7 mouse cellular contexts compared by ENCODE assay signal in genomic region chr7:27228281-27228821, GRCm38 (mm10). TPM values are rescaled to one million over a fixed set of nuclear protein-coding genes. Genes with fewer than 3 reads are reported as not detected.
DNase-seq lines count a peak whose midpoint lies in the region; ATAC-seq and TF ChIP-seq lines count a peak whose summit lies in the region.

Gene Itpkc (minus strand): TSS chr7:27228661.

- peaks cover 58% of the 10 kb centered on the region for H3K4me1 ChIP-seq in embryonic facial prominence, embryonic 10.5 days
- 0 out of 2 replicates have a peak, but pooled peaks cover 8% of the 10 kb centered on the region for H3K4me1 ChIP-seq in intestine, postnatal 0 days (replicated peaks; ENCODE audit: control insufficient read depth, insufficient read depth, low read length)
- H3K4me1 ChIP-seq in midbrain, embryonic 12.5 days = peaks cover 54% of the 10 kb centered on the region
- H3K4me1 ChIP-seq in small intestine, adult 2 months (ENCODE audit: control insufficient read depth, insufficient read depth, insufficient read length, low read length) = peaks cover 27% of the 10 kb centered on the region

- ATAC-seq in intestine, postnatal 0 days = peak; percentile 71
- ATAC-seq in midbrain, embryonic 12.5 days (ENCODE audit: low FRiP score, low read depth) = peak; percentile 77

- H3K4me2 ChIP-seq in intestine, postnatal 0 days (replicated peaks; ENCODE audit: low read depth) = peak within 1 kb of the TSS; percentile 82
- peak within 1 kb of the TSS; percentile 91 for H3K4me2 ChIP-seq in midbrain, embryonic 12.5 days (replicated peaks)

- WGBS in embryonic facial prominence, embryonic 10.5 days = under 1% methylated on average over 49 of the region's 49 CpGs
- WGBS in intestine, postnatal 0 days = under 1% methylated on average over 49 of the region's 49 CpGs
- under 1% methylated on average over 47 of the region's 49 CpGs for WGBS in midbrain, embryonic 12.5 days
- WGBS in small intestine, adult 2 months = under 1% methylated on average over 49 of the region's 49 CpGs

- no peaks in the 10 kb centered on the region for H3K27me3 ChIP-seq in embryonic facial prominence, embryonic 10.5 days (replicated peaks; ENCODE audit: low read depth, poor library complexity, severe bottlenecking)
- no peaks in the 10 kb centered on the region for H3K27me3 ChIP-seq in intestine, postnatal 0 days (replicated peaks; ENCODE audit: control insufficient read depth, insufficient read depth, low read length)
- no peaks in the 10 kb centered on the region for H3K27me3 ChIP-seq in midbrain, embryonic 12.5 days
- no peaks in the 10 kb centered on the region for H3K27me3 ChIP-seq in small intestine, adult 2 months (ENCODE audit: control insufficient read depth, insufficient read depth, low read length)

- DNase-seq in adrenal gland, postnatal 10 days = peak; percentile 93
- peak; percentile 97 for DNase-seq in embryonic facial prominence, embryonic 10.5 days (ENCODE audit: low spot score)
- peak; percentile 72 for DNase-seq in gonadal fat pad, adult 2 months (ENCODE audit: low read depth)
- peak; percentile 92 for DNase-seq in left cerebral cortex, postnatal 4 days

- peak within 1 kb of the TSS; percentile 91 for H3K27ac ChIP-seq in embryonic facial prominence, embryonic 10.5 days (replicated peaks)
- peak within 1 kb of the TSS; percentile 94 for H3K27ac ChIP-seq in intestine, postnatal 0 days (ENCODE audit: low read depth, low read length)
- peak within 1 kb of the TSS; percentile 81 for H3K27ac ChIP-seq in midbrain, embryonic 12.5 days (replicated peaks)
- peak within 1 kb of the TSS; percentile 92 for H3K27ac ChIP-seq in small intestine, adult 2 months (ENCODE audit: insufficient read depth, low read depth, low read length)

- H3K4me3 ChIP-seq in embryonic facial prominence, embryonic 10.5 days = peak within 1 kb of the TSS; percentile 69
- H3K4me3 ChIP-seq in intestine, postnatal 0 days (ENCODE audit: low read depth, low read length) = peak within 1 kb of the TSS; percentile 90
- peak within 1 kb of the TSS; percentile 72 for H3K4me3 ChIP-seq in midbrain, embryonic 12.5 days
- H3K4me3 ChIP-seq in small intestine, adult 2 months (ENCODE audit: low read depth, low read length) = peak within 1 kb of the TSS; percentile 79

- peaks cover 10% of the 10 kb centered on the region for H3K36me3 ChIP-seq in embryonic facial prominence, embryonic 10.5 days (replicated peaks)
- no peaks in the 10 kb centered on the region for H3K36me3 ChIP-seq in intestine, postnatal 0 days (ENCODE audit: control insufficient read depth, insufficient read depth)
- no peaks in the 10 kb centered on the region for H3K36me3 ChIP-seq in midbrain, embryonic 12.5 days
- H3K36me3 ChIP-seq in small intestine, adult 2 months (ENCODE audit: control insufficient read depth, insufficient read depth, low read length) = no peaks in the 10 kb centered on the region

- no peaks in the 10 kb centered on the region for H3K9me3 ChIP-seq in embryonic facial prominence, embryonic 10.5 days
- no peaks in the 10 kb centered on the region for H3K9me3 ChIP-seq in intestine, postnatal 0 days (ENCODE audit: control insufficient read depth)
- H3K9me3 ChIP-seq in midbrain, embryonic 12.5 days = no peaks in the 10 kb centered on the region

- peak; percentile 62 for TF ChIP-seq POLR2A in small intestine, adult 2 months (IDR thresholded peaks at IDR 0.05; ENCODE audit: low read depth, low read length)

- peak; percentile 15; the same call in 1 of the 2 replicates for TF ChIP-seq CTCF in intestine, postnatal 0 days (IDR thresholded peaks at IDR 0.05; ENCODE audit: low read depth)
- no peak for TF ChIP-seq CTCF in small intestine, adult 2 months (IDR thresholded peaks at IDR 0.05; ENCODE audit: extremely low read depth, insufficient read length, insufficient replicate concordance, low read depth, low read length)

- intact Hi-C loops in left cerebral cortex, postnatal 4 days (cut with DNase I) = no loop called here

- peak within 1 kb of the TSS; percentile 82 for H3K9ac ChIP-seq in intestine, postnatal 0 days (ENCODE audit: low read depth, low read length)
- peak within 1 kb of the TSS; percentile 85 for H3K9ac ChIP-seq in midbrain, embryonic 12.5 days (replicated peaks)

RNA-seq across cellular contexts. Expression of gene Itpkc, which starts in this region (rescaled TPM):
- 10 to 100 TPM in 1 of 2 experiments, 1 to 10 TPM in 1; 9.6 to 10.5 TPM for total RNA-seq in adrenal gland, postnatal 10 days (2021)
- 5.1 and 5.6 TPM in 2 replicates for polyA plus RNA-seq in embryonic facial prominence, embryonic 10.5 days (2016; fragmentation: Nextera tagmentation; extraction: Ambion mirVana)
- polyA plus RNA-seq in gonadal fat pad, adult 2 months (2012; rRNA removed) = 8.4 and 10.3 TPM in 2 replicates
- 8.6 and 9.0 TPM in 2 replicates for polyA plus RNA-seq in intestine, postnatal 0 days (2015; fragmentation: Nextera tagmentation; extraction: Ambion mirVana)
- total RNA-seq in left cerebral cortex, postnatal 4 days (2021) = 10 to 100 TPM; 14.1 to 14.3 TPM
- 8.7 and 10.2 TPM in 2 replicates for polyA plus RNA-seq in midbrain, embryonic 12.5 days (2016; fragmentation: Nextera tagmentation; extraction: Ambion mirVana)
- 15.3 and 44.6 TPM in 2 replicates for polyA plus RNA-seq in small intestine, adult 2 months (2012; rRNA removed)

Comparison
In these comparisons a context has a peak if more than half of its experiments do, and no peak if none do; other contexts are left out.
1. Peak in every context shown above with its lines: DNase-seq, ATAC-seq, H3K4me3 ChIP-seq and H3K27ac ChIP-seq.